Mouse (Mus musculus) E14TG2a.4 (cell line): Measurements from ENCODE around the gene Dppa4.

ENCODE experiments used
- H3K27me3 ChIP-seq: 2 replicates; pipeline ENCODE4 v1.6.1; 2014; ENCODE audit warnings: low read length, control low read depth; ENCODE audit not compliant: insufficient read depth
- H3K36me3 ChIP-seq: 2 replicates; pipeline ENCODE4 v1.6.1; 2014; ENCODE audit warnings: low read length, control low read depth; ENCODE audit not compliant: insufficient read depth
- H3K4me1 ChIP-seq: replicated peaks from 2 replicates; pipeline ENCODE4 v1.6.1; 2014; ENCODE audit warnings: low read depth, low read length, control low read depth
- H3K4me3 ChIP-seq: replicated peaks from 2 replicates; pipeline ENCODE4 v1.5.1; 2014; ENCODE audit warnings: mild to moderate bottlenecking, low read length
- H3K9me3 ChIP-seq: 2 replicates; pipeline ENCODE4 v1.6.1; 2014; ENCODE audit warnings: low read length, control low read depth
- CTCF ChIP-seq: conservative IDR thresholded peaks from 2 replicates; pipeline ENCODE4 v1.5.1; 2014; ENCODE audit warnings: low read length
- NANOG ChIP-seq: IDR thresholded peaks from 2 replicates; pipeline ENCODE4 v1.6.1; 2014; ENCODE audit warnings: borderline replicate concordance, low read length, mixed read lengths
- POU5F1 ChIP-seq: IDR thresholded peaks from 2 replicates; pipeline ENCODE4 v1.6.1; 2014; ENCODE audit warnings: low read length, borderline replicate concordance

Dppa4 gene

DNA sequence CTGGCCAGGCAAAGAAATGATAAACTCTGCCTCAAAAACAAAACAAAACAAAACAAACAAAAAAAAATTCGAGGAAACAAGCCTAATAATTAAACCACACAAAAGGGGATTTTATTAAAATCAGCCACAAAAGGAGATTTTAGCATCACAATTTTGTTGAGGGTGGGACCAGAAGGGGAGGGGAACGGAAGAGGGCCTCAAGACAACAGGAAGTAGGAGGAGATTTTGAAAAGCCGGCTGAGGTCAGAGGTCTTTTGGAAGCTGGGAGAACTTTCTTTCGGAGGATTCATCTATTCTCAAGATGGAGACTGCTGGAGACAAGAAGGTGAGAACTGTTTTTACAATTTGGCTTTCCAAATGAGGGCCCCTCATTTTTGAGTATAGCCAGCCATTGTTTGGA is at the start of gene Dppa4:
Gene Dppa4 (plus strand): TSS at position 217 of the 400 bp plus-strand sequence.
- TF ChIP-seq CTCF, result no peak
- no peak for TF ChIP-seq POU5F1
- no peak for TF ChIP-seq NANOG

DNA sequence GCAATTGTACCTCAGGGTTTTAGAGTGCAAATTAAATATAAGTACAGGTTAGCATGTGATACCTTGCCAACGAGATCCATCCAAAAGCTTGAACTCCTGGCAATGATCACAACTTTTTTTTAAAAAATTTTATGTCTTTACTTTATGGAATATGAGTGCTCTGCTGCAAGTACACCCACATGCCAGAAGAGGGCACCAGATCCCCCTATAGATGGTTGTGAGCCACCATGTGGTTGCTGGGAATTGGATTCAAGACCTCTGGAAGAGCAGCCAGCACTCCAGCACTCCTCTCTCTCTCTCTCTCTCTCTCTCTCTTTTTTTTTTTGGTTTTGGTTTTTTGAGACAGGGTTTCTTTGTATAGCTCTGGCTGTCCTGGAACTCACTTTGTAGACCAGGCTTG is 48.5 kb upstream of the Dppa4 start:
- no peaks in the 10 kb centered on the region for H3K9me3 ChIP-seq

More for the DNA sequence above, at the start of gene Dppa4:
- H3K36me3 ChIP-seq, result peaks cover 28% of the 10 kb centered on the region
- H3K4me1 ChIP-seq, result peaks cover 55% of the 10 kb centered on the region
- H3K27me3 ChIP-seq, result no peaks in the 10 kb centered on the region
- H3K9me3 ChIP-seq, result no peaks in the 10 kb centered on the region
- peak within 1 kb of the TSS; percentile 87 for H3K4me3 ChIP-seq

GRCm38 (mm10) chr16:48237676-48238075 is 45.9 kb upstream of the Dppa4 start:
- H3K9me3 ChIP-seq, result no peaks in the 10 kb centered on the region
- H3K36me3 ChIP-seq, result no peaks in the 10 kb centered on the region
- no peak overlapping the region for H3K4me3 ChIP-seq
- TF ChIP-seq POU5F1 (no peak), NANOG (no peak), CTCF (no peak)
- no peaks in the 10 kb centered on the region for H3K27me3 ChIP-seq
- no peaks in the 10 kb centered on the region for H3K4me1 ChIP-seq

More for the DNA sequence above, 48.5 kb upstream of the Dppa4 start:
- TF ChIP-seq NANOG (no peak), CTCF (peak; percentile 58), POU5F1 (no peak)
- Histone ChIP-seq H3K4me1 (no peaks in the 10 kb centered on the region), H3K4me3 (no peak overlapping the region), H3K36me3 (no peaks in the 10 kb centered on the region), H3K27me3 (no peaks in the 10 kb centered on the region)

DNA sequence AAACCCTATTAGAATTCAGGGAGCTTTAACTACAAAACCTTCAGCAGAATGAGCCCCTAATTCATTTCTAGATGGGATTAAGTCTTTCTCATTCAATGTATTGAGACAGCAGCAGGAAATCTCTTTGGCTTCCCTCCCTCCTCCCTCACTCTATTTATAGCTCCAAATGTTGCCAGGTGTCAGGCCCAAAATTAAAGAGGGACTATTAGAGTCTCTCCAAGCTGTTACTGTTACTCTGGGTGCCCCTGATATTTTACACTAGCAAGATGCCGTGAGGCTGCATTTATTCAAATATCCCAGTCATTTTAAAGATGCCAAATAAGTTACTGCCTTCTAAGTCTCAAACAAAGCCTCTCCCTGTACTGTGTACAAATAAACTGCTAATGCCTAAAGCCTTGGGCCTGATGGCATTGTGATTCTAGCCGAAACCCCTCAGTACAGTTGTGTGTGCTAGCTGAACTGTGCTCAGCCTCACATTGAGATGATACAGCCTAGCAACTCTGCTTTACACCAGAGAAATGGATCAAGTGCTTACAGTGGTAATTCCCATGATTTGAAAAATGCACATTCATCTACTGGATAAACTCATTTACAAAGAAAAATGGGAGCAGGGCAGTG is 36.4 kb upstream of the Dppa4 start:
- Histone ChIP-seq H3K4me3 (no peak overlapping the region), H3K27me3 (peaks cover 2% of the 10 kb centered on the region; the same call in 1 of the 2 replicates), H3K4me1 (no peaks in the 10 kb centered on the region), H3K9me3 (no peaks in the 10 kb centered on the region), H3K36me3 (no peaks in the 10 kb centered on the region)
- TF ChIP-seq NANOG (no peak), CTCF (no peak), POU5F1 (no peak)

DNA sequence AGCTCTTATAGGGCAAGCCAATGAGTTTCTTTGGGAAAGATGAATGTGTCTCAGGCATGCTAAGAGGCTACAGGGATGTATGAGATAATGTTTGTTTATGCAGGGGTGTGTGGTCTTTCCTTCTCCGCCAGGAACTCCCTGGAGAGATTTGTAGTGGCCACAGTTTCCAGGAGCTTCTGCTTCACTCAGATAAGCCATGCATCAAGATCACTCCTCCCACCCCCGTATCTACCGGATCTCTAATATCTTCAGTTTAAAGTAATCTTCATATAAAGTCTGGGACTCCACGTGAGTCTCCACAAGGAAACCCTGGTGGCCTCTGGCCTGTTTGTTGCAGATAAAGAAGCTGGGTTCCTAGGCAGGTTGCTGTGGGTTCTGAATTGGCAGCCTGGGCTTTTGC is 30.7 kb upstream of the Dppa4 start:
- H3K4me1 ChIP-seq, result no peaks in the 10 kb centered on the region

DNA sequence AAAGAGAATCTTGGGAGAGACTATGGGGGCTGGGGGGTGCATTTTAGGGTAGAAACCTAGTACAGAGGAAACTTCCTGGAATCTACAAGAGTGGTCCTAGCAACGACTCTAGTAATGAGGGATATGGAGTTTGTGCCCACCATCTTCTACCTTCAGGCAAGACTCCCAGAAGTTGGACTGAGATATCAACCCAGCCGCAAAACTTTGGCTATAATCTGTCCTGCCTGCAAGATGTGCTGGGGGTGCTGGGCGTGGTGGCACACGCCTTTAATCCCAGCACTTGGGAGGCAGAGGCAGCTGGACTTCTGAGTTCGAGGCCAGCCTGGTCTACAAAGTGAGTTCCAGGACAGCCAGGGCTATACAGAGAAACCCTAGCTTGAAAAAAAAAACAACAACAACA is 28.9 kb upstream of the Dppa4 start:
- peaks cover 2% of the 10 kb centered on the region; the same call in 1 of the 2 replicates for H3K27me3 ChIP-seq
- H3K36me3 ChIP-seq, result no peaks in the 10 kb centered on the region
- no peak overlapping the region for H3K4me3 ChIP-seq
- H3K4me1 ChIP-seq, result no peaks in the 10 kb centered on the region
- TF ChIP-seq NANOG (no peak), CTCF (no peak), POU5F1 (no peak)
- no peaks in the 10 kb centered on the region for H3K9me3 ChIP-seq

More for the DNA sequence above, 30.7 kb upstream of the Dppa4 start:
- TF ChIP-seq CTCF (no peak), POU5F1 (no peak), NANOG (no peak)
- Histone ChIP-seq H3K4me3 (no peak overlapping the region), H3K27me3 (peaks cover 2% of the 10 kb centered on the region; the same call in 1 of the 2 replicates), H3K36me3 (no peaks in the 10 kb centered on the region), H3K9me3 (no peaks in the 10 kb centered on the region)

DNA sequence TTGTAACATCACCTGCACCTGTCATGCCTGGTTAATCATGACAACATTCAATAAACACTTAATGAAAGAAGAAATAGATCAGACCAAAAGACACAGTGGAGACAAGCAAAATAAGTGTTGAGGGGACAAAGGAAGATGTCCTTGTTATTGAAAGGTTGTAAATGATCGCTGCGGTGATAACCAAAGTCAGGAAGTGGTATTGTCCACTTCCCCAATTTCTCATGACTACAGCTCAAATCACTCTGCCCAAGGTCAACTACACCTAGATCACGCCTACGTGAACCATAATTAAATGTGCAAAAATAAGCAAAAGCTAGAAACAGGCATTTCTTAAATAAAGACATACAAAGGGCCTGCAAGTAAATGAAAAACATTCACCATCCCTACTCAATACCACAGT is 24.0 kb upstream of the Dppa4 start:
- Histone ChIP-seq H3K9me3 (no peaks in the 10 kb centered on the region), H3K4me1 (no peaks in the 10 kb centered on the region), H3K4me3 (no peak overlapping the region), H3K36me3 (no peaks in the 10 kb centered on the region), H3K27me3 (no peaks in the 10 kb centered on the region)
- TF ChIP-seq NANOG (no peak), POU5F1 (no peak), CTCF (no peak)

DNA sequence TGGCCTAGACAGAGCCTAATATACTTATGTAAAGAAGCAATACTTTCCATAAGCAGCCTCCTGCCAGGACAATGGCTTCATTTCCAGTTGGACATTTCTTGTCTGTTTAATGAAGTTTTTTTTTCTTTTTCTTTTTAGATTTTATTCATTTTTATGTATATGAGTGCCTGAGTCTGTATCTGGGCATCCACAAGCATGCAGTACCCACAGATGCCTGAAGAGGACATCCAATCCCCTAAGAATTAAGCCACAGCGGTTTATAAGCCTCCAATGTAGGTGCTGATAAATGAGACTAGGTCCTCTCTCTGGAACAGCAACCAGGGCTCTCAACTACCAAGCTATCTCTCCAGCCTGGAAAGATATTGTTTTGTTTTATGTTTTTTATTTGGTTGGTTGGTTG is 20.6 kb upstream of the Dppa4 start:
- Histone ChIP-seq H3K27me3 (no peaks in the 10 kb centered on the region), H3K4me1 (peaks cover 16% of the 10 kb centered on the region), H3K9me3 (peaks cover under 1% of the 10 kb centered on the region; the same call in 1 of the 2 replicates), H3K36me3 (no peaks in the 10 kb centered on the region), H3K4me3 (no peak overlapping the region)
- TF ChIP-seq CTCF (peak; percentile 69), POU5F1 (no peak), NANOG (no peak)

- Histone ChIP-seq H3K4me3 (no peak overlapping the region), H3K27me3 (no peaks in the 10 kb centered on the region), H3K36me3 (no peaks in the 10 kb centered on the region), H3K9me3 (peaks cover 7% of the 10 kb centered on the region; the same call in 1 of the 2 replicates), H3K4me1 (peaks cover 16% of the 10 kb centered on the region)
- TF ChIP-seq NANOG (no peak; the same call in 1 of the 2 replicates), CTCF (no peak), POU5F1 (no peak)
These were observed 17.7 kb upstream of the Dppa4 start for GRCm38 (mm10) chr16:48265856-48266255.
